Mouse (Mus musculus): ENCODE measurements around the gene Tbl3. TPM values are rescaled to one million over a fixed set of nuclear protein-coding genes. Genes with fewer than 3 reads are reported as not detected.

Tbl3 gene
- total and polyA plus RNA-seq, 3 experiments, result 103 to 111 TPM; not detected in 1

GRCm38 (mm10) chr17:24699473-24699872 is 8.0 kb downstream of the Tbl3 start:
- Histone ChIP-seq H3K4me3 (ENCODE audit: control insufficient read depth in 1 of 2, insufficient read depth in 1 of 2, low read depth in 2 of 2, low read length in 2 of 2) (no peak overlapping the region), H3K4me1 (ENCODE audit: control insufficient read depth in 1 of 2, insufficient read depth in 2 of 2, low read length in 2 of 2) (peaks cover 2 to 6% of the 10 kb centered on the region in 2 experiments; a peak in 1 of 4 replicates), H3K79me2 (ENCODE audit: control insufficient read depth, insufficient read depth, low read length, poor library complexity) (peaks cover 8% of the 10 kb centered on the region), H3K9ac (ENCODE audit: control insufficient read depth, low read depth, low read length, poor library complexity, severe bottlenecking) (no peak overlapping the region), H3K36me3 (ENCODE audit: control insufficient read depth in 1 of 2, insufficient read depth in 2 of 2, low read length in 2 of 2) (peaks cover 0 to 2% of the 10 kb centered on the region in 2 experiments; a peak in 2 of 4 replicates), H3K9me3 (replicated peaks; ENCODE audit: insufficient read depth, low read length) (no peaks in the 10 kb centered on the region), H3K27ac (ENCODE audit: control insufficient read depth, low read depth, low read length) (no peak overlapping the region), H3K27me3 (ENCODE audit: control insufficient read depth in 1 of 2, insufficient read depth in 2 of 2, low read length in 2 of 2) (no peaks in the 10 kb centered on the region)
- DNase-seq (ENCODE audit: low read depth, low spot score), result no peak
- TF ChIP-seq GABPA (IDR thresholded peaks at IDR 0.05; ENCODE audit: low read depth, low read length) (no peak), POLR2A (IDR thresholded peaks at IDR 0.05; ENCODE audit: control insufficient read depth in 1 of 2, insufficient read depth in 1 of 2, low read depth in 1 of 2, low read length in 2 of 2, poor library complexity in 1 of 2) (no peak; a peak in 1 of 4 replicates), MYC (IDR thresholded peaks at IDR 0.05; ENCODE audit: low read depth, low read length) (no peak), SMC3 (IDR thresholded peaks at IDR 0.05; ENCODE audit: low read depth, low read length) (no peak), POLR2AphosphoS2 (IDR thresholded peaks at IDR 0.05; ENCODE audit: low read length) (no peak), E2F4 (IDR thresholded peaks at IDR 0.05; ENCODE audit: borderline replicate concordance, low read depth, low read length) (no peak), RCOR1 (IDR thresholded peaks at IDR 0.05; ENCODE audit: low read depth, low read length) (no peak), EP300 (IDR thresholded peaks at IDR 0.05; ENCODE audit: low read depth in 1 of 2, low read length in 2 of 2) (no peak), MXI1 (IDR thresholded peaks at IDR 0.05; ENCODE audit: low read depth, low read length) (no peak)

GRCm38 (mm10) chr17:24698715-24699114 is 8.7 kb downstream of the Tbl3 start:
- no peaks in the 10 kb centered on the region for H3K9me3 ChIP-seq (replicated peaks; ENCODE audit: insufficient read depth, low read length)
- peaks cover 8% of the 10 kb centered on the region for H3K79me2 ChIP-seq (ENCODE audit: control insufficient read depth, insufficient read depth, low read length, poor library complexity)
- H3K9ac ChIP-seq (ENCODE audit: control insufficient read depth, low read depth, low read length, poor library complexity, severe bottlenecking), result no peak overlapping the region
- DNase-seq (ENCODE audit: low read depth, low spot score), result no peak
- H3K4me3 ChIP-seq (ENCODE audit: control insufficient read depth in 1 of 2, insufficient read depth in 1 of 2, low read depth in 2 of 2, low read length in 2 of 2), result no peak overlapping the region
- no peaks in the 10 kb centered on the region for H3K27me3 ChIP-seq (ENCODE audit: control insufficient read depth in 1 of 2, insufficient read depth in 2 of 2, low read length in 2 of 2)
- peaks cover 2 to 6% of the 10 kb centered on the region in 2 experiments; a peak in 1 of 4 replicates for H3K4me1 ChIP-seq (ENCODE audit: control insufficient read depth in 1 of 2, insufficient read depth in 2 of 2, low read length in 2 of 2)
- H3K36me3 ChIP-seq (ENCODE audit: control insufficient read depth in 1 of 2, insufficient read depth in 2 of 2, low read length in 2 of 2), result peaks cover 0 to 2% of the 10 kb centered on the region in 2 experiments; a peak in 2 of 4 replicates
- H3K27ac ChIP-seq (ENCODE audit: control insufficient read depth, low read depth, low read length), result no peak overlapping the region
- TF ChIP-seq POLR2A (IDR thresholded peaks at IDR 0.05; ENCODE audit: control insufficient read depth in 1 of 2, insufficient read depth in 1 of 2, low read depth in 1 of 2, low read length in 2 of 2, poor library complexity in 1 of 2) (peak in 1 of 2 experiments; percentile 18; a peak in 1 of 4 replicates), TCF12 (IDR thresholded peaks at IDR 0.05; ENCODE audit: low read depth, low read length) (no peak), HCFC1 (IDR thresholded peaks at IDR 0.05; ENCODE audit: low read depth, low read length) (no peak), E2F4 (IDR thresholded peaks at IDR 0.05; ENCODE audit: borderline replicate concordance, low read depth, low read length) (no peak)

GRCm38 (mm10) chr17:24697985-24698384 is 9.5 kb downstream of the Tbl3 start:
- no peak for DNase-seq (ENCODE audit: low read depth, low spot score)
- no peak for TF ChIP-seq UBTF (IDR thresholded peaks at IDR 0.05; ENCODE audit: borderline replicate concordance, insufficient read depth, low read depth, low read length)

More at GRCm38 (mm10) chr17:24697985-24698384, 9.5 kb downstream of the Tbl3 start:
- Histone ChIP-seq H3K36me3 (ENCODE audit: control insufficient read depth in 1 of 2, insufficient read depth in 2 of 2, low read length in 2 of 2) (peaks cover 0 to 2% of the 10 kb centered on the region in 2 experiments; a peak in 2 of 4 replicates), H3K79me2 (ENCODE audit: control insufficient read depth, insufficient read depth, low read length, poor library complexity) (peaks cover 8% of the 10 kb centered on the region), H3K9me3 (replicated peaks; ENCODE audit: insufficient read depth, low read length) (no peaks in the 10 kb centered on the region), H3K9ac (ENCODE audit: control insufficient read depth, low read depth, low read length, poor library complexity, severe bottlenecking) (no peak overlapping the region), H3K4me1 (ENCODE audit: control insufficient read depth in 1 of 2, insufficient read depth in 2 of 2, low read length in 2 of 2) (peaks cover 2 to 10% of the 10 kb centered on the region in 2 experiments; a peak in 1 of 4 replicates), H3K27me3 (ENCODE audit: control insufficient read depth in 1 of 2, insufficient read depth in 2 of 2, low read length in 2 of 2) (no peaks in the 10 kb centered on the region), H3K27ac (ENCODE audit: control insufficient read depth, low read depth, low read length) (no peak overlapping the region), H3K4me3 (ENCODE audit: control insufficient read depth in 1 of 2, insufficient read depth in 1 of 2, low read depth in 2 of 2, low read length in 2 of 2) (no peak overlapping the region)

Data from MEL (cell line).